Mouse (Mus musculus) monocyte, adult 5-6 weeks (primary cell): ENCODE results near the gene Slc39a11. TPM values are rescaled to one million over a fixed set of nuclear protein-coding genes. Genes with fewer than 3 reads are reported as not detected.
A peak's percentile ranks its signal among the peaks of the same experiment; 100 is the strongest.

Source experiments
- ATAC-seq: fragments of 153-309, 156-312 bp; replicated peaks from 2 replicates; pipeline ENCODE4 v1.8.0; 2017; ENCODE audit warnings: mild to moderate bottlenecking; ENCODE audit not compliant: low TSS enrichment, insufficient number of reproducible peaks, severe bottlenecking, poor library complexity, low FRiP score
- total RNA-seq: library from RNA; stranded (forward); fragments of 200-1000, 200-491, 200-594 nt; gene quantifications from 3 replicates; pipeline ENCODE4 v1.2.3, GENCODE M21; 2017

Slc39a11 gene
- total RNA-seq, 1 experiment from 2014 or later = 8.9 TPM

- no peak for ATAC-seq
Observed at GRCm38 (mm10) chr11:113360049-113360835, 289.6 kb downstream of the Slc39a11 start.

- no peak for ATAC-seq
Observed at GRCm38 (mm10) chr11:113355932-113356331, 293.9 kb downstream of the Slc39a11 start.

- no peak for ATAC-seq
Observed at GRCm38 (mm10) chr11:113352085-113352815, 297.6 kb downstream of the Slc39a11 start.

GRCm38 (mm10) chr11:113350583-113350982 lies 299.3 kb downstream of the Slc39a11 start:
- ATAC-seq = no peak

- no peak for ATAC-seq
Observed at GRCm38 (mm10) chr11:113346895-113347514, 302.9 kb downstream of the Slc39a11 start.

- no peak; the same call in 1 of the 2 replicates for ATAC-seq
Observed at GRCm38 (mm10) chr11:113339770-113340169, 310.1 kb downstream of the Slc39a11 start.

GRCm38 (mm10) chr11:113338581-113338980 lies 311.3 kb downstream of the Slc39a11 start:
- ATAC-seq = no peak

GRCm38 (mm10) chr11:113335706-113336105 lies 314.2 kb downstream of the Slc39a11 start:
- ATAC-seq = no peak

- ATAC-seq = peak; percentile 28; the same call in 1 of the 2 replicates
Observed at GRCm38 (mm10) chr11:113334444-113334881, 315.4 kb downstream of the Slc39a11 start.

- no peak for ATAC-seq
Observed at GRCm38 (mm10) chr11:113333535-113333934, 316.3 kb downstream of the Slc39a11 start.

- no peak for ATAC-seq
Observed at GRCm38 (mm10) chr11:113330061-113330591, 319.8 kb downstream of the Slc39a11 start.

GRCm38 (mm10) chr11:113327499-113328062 lies 322.3 kb downstream of the Slc39a11 start:
- ATAC-seq = no peak

- ATAC-seq = peak; percentile 61; the same call in 1 of the 2 replicates
Observed at GRCm38 (mm10) chr11:113326387-113327011, 323.4 kb downstream of the Slc39a11 start.

- no peak for ATAC-seq
Observed at GRCm38 (mm10) chr11:113321601-113322000, 328.3 kb downstream of the Slc39a11 start.

GRCm38 (mm10) chr11:113309265-113309951 lies 340.5 kb downstream of the Slc39a11 start:
- no peak for ATAC-seq

- no peak for ATAC-seq
Observed at GRCm38 (mm10) chr11:113308256-113308941, 341.5 kb downstream of the Slc39a11 start.

GRCm38 (mm10) chr11:113303204-113303603 lies 346.7 kb downstream of the Slc39a11 start:
- no peak for ATAC-seq
